Mouse (Mus musculus): ENCODE measurements around the gene Prrc2b.

DNA sequence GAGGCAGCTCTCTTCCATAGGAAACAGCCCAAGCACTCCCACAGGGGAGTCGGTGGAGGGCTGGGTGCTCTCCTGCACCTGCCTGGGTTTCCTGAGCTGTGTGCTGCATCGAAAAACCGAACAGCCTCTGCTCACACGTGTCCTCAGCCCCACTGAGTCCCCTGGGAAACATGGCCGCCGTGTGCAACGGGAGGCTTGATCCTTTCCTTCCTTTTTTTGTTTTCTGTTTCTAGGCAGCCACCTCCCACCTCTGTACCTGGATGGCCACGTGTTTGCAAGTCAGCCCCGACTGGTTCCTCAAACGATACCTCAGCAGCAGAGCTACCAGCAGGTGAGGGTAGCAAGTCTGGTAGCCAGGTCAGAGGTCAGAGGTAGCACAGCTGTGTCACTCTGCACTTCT lies 71.2 kb downstream of the Prrc2b start:
- TF ChIP-seq CTCF (IDR thresholded peaks at IDR 0.05; ENCODE audit: low read depth) (no peak), EP300 (optimal IDR thresholded peaks at IDR 0.05) (no peak)

Data from stomach, postnatal 0 days (tissue).